Mouse (Mus musculus) urinary bladder, postnatal 4 days (tissue): Measurements from ENCODE around the gene Uaca.

Experiments used
- DNase-seq, 2 experiments: peaks; one replicate each; pipeline ENCODE4 v3.0.0; 2021 to 2022; ENCODE audit warnings: low spot score in 2 of 2

Uaca gene

DNA sequence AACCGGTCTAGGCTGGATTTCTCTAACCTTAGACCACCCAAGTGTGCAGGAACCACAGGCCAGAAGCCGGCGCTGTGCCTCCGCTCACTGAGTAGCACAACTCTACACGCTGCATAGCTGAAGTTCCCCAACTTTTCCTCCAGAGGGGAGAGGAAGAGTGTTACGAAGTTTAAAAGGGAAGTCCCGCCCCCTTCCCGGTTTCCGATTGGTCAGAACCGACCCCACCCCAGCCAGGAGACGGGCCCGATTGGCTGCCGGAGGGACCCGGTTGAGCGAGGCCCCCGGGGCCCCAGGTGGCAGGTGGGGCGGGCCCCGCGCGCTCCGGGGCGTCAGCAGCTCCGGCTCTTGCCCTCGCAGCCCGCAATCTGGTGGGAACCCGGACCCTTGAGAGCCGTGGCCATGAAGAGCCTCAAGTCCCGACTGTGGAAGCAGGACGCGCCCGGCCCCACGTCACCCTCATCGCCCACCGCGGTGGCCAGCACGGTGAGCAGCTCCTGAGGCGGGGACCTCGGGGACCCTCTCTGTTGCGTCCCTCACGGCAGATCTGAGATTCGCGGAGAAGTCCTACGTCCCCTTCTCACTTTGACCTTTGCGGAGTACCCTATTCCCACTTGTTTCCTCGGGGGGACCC lies at the start of gene Uaca:
Gene Uaca, plus strand, starts transcription at position 333 of the 631 bp plus-strand sequence.
- DNase-seq, result peak; percentile 89 to 94

DNA sequence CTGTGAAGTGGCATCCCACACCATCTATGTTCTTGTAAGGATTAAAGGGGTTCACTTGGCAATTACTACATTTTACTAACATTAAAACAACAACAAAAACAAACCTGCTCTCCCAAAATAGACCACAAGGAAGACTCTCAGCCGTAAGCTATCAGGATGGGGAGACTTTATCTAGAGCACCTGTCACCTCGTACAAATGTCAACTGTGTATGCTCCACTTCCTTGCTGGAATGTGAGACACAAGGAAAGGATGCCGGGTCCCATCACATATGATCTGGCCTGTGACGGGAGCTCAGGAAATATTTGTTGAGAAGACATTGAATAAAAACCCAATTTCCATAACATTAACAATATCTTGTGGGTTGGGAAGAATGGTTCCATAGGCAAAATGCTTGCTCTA lies 49.4 kb upstream of the Uaca start:
- DNase-seq, result no peak

DNA sequence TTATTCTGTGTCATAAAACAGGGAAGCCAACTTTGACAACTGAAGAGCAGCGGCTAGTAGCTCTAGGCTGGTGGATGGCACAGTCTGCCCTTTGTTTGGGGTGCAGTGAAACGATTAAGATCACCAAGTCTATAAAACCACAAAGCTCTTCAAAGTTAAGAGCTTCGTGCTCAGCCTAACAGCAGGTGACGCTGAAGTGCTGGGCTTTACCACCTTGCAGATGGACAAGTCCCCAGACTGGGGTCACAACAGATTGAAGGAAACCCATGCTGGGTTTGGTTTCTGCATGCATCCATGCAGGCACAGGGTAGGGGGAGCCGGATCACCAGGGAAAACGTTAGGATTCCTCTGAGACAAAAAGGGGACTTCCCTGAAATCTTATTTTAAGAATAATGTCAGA lies 47.8 kb upstream of the Uaca start:
- DNase-seq, result no peak

GRCm38 (mm10) chr9:60747672-60748071 lies 46.7 kb upstream of the Uaca start:
- no peak for DNase-seq

- DNase-seq, result no peak
These were observed 46.2 kb upstream of the Uaca start for GRCm38 (mm10) chr9:60748191-60748590.

- DNase-seq, result no peak
These were observed 45.2 kb upstream of the Uaca start for GRCm38 (mm10) chr9:60749105-60749504.

DNA sequence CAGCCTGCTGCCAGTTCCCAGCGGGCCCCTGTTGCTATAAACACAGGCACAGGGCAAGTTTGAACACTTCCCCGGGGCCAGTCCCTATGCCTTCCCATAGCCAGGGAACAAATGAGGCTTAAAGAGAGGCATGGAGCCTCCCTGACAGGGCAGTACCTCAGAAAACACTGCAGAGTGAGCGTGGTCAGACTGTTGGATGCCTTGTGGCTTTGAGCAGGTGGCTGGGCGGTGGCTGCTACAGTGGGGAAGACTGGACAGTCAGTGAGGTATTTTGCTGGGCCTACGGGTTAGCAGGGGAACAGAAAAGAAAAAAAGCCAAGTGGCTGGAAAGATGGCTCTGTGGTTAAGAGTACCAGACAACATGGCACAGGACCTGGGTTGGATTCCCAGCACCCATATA lies 43.2 kb upstream of the Uaca start:
- DNase-seq, result no peak

DNA sequence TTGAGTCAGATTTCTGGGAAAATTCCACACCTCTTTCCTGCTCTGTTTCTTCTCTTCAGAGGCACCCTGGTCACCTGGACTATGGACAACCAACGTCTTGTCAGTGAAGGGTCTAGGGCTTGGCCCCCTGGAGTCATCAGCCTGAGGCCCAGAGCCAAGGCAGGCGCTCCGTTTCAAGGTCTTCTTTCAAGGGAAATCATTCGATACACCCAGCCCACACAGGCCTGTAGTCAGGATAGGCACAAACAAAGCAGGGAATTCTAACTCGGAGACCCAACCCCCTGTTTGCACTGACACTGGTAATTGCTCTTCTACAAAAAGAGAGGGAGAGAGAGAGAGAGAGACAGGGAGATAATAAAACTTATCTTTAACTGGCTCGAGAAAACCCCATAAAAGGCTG lies 42.4 kb upstream of the Uaca start:
- DNase-seq, result no peak

DNA sequence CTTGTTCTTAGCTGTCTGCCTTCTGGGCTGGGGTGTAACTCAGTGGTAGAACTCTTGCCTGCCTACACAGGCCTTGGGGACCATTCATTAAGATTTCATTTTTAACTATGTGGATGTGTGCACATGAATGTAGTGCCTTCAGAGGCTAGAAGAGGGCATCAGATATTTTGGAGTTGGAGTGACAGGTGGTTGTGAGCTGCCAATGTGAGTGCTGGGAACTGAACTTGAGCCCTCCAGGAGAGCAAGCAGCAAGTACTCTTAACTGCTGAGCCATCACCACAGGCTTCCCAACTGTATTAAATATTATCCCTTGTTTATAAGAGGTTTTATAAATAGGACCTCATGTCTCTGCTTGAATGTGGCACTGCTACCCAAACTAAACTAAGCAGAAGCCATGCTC lies 41.7 kb upstream of the Uaca start:
- DNase-seq, result no peak

- peak; percentile 43 to 79 for DNase-seq
These were observed 38.1 kb upstream of the Uaca start for GRCm38 (mm10) chr9:60756258-60756657.

DNA sequence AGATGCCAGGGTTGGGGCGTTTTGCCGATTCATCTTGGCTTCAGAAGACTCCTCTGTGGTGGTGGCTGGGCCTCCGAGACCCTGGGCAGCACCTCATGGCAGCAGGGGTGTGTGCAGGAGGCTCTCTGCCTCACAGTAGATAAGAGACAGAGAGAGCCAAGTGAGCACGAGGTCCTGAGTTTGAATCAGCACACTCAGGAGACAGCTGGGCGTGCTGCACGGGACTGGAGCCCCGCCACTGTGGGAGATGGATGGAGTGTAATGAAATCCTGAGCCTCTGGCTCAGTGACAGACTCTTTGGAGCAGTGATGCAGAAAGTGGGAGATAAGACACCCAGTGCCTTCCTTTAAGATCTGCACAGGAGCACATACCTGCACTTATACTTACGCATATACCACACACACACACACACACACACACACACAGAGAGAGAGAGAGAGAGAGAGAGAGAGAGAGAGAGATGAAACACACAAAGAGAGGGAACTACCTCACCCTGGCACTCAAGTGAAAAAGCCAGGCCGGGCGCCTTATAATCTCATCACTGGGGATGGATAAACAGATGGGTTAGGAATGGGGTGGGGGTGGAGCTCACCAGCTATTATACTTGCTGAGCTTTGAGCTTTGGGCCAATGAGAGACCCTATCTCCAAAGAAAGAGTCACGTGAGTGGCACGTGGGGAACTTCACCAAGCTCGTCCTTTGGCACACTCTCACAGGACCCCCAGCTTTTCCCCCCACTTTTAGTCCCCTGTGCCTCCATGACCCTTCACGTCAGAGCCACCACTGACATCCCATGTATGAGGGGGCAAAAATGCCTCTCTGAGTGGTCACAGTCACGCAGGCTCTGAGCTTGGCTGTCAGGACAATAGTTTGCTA lies 37.2 kb upstream of the Uaca start:
- no peak for DNase-seq

DNA sequence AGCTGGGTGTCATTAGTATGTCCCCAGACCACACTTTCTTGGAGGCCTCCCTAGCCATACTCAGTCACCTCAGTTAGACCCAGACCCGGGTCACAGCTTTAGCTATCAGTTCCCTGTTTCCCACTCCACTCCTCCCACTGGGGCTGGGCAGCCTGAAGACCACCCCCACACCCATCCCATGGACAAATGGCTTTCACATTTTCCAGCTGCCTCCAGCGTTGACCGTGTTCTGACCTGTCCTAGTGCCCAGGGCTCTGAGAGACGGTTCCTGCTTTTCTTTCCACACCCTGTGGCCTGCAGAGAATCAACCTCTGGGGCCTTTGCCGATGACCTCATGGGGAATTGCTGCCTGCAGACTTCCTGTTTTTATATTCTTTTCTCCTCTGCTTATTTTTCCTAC lies 36.5 kb upstream of the Uaca start:
- DNase-seq, result peak in 1 of 2 experiments; percentile 29

DNA sequence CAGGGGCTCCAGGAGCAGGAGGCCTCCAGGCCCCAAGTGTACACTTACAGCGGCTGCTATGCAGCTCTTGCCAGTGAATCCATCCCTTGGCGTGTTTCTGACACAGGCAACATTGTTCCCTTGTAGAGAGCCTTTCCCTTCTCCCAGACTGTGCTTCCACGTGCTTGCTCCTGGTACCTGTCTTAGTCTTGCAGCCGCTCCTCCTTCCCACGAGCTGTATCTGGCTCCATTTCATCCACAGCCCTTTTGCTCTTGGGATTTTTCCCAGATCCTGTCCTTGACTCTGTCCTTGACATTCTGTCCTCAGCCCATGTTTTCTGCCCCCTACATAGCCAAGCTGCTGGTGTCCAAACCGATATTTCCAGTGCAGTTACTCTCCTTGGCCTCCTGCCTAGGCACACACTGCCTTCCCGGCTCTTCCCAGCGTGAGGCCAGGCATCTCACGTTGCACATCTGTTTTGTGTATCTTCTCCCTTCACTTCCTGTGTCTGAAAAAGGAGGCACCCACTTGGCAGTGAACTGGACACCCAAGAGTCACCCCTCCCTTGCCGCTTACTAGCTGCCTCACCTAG lies 34.8 kb upstream of the Uaca start:
- peak in 1 of 2 experiments; percentile 61 for DNase-seq

- DNase-seq, result no peak
These were observed 29.2 kb upstream of the Uaca start for GRCm38 (mm10) chr9:60765181-60765580.

GRCm38 (mm10) chr9:60768393-60768792 lies 25.9 kb upstream of the Uaca start:
- DNase-seq, result no peak

- DNase-seq, result no peak
These were observed 24.6 kb upstream of the Uaca start for GRCm38 (mm10) chr9:60769711-60770111.

- no peak for DNase-seq
These were observed 20.6 kb upstream of the Uaca start for GRCm38 (mm10) chr9:60773713-60774112.

- DNase-seq, result no peak
These were observed 17.4 kb upstream of the Uaca start for GRCm38 (mm10) chr9:60776899-60777298.

DNA sequence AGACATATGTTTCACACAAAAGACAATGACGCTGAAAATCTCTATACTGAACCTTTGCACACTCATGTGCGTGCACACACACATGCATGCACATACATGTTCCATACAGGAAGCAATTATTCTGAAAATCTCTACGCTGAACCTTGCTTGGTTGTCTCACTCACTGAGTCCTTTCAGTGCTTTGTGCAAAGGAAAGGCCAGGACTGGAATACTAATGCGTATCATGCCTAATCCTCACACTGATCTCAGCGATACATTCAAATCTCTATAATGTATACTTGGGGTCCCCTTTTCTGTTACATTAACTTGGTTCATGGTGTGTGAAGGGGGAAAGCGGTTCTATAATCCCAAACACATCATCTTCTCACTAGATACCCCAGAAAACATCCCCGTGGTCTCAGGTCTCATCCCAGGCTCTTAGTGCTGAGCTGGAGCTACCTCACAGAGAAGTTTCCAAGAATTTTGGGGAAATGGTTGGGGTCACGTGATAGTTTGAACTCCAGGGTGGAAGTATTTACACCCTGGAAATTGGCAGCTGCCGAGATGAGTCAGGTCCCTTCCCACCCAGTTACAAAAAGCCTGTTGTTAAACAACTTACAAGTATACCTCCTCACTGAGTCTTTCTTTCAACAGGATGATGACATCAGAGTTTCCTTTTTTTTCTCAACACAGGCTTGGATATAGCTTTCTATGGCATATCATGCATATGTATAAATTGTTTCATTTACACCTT lies 12.1 kb upstream of the Uaca start:
- no peak for DNase-seq

DNA sequence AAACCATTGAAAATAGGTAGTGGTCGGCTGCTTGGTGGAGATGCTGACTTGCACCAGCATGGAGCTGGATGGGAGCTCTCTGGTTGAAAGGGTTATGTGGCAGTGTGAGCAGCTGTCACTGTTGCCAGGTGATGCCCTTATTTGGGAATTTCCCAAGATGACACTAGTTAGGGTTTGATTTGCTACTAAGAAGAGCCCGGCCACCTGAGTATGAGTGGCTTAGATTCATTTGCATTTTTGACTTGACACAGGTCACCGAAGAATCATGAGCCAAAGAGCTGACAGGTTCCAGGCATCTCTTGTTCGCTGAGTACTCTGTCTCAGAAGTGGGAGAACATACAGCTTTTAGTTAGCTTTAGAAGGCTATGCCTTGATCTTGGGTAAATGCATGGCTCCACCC lies 9.3 kb upstream of the Uaca start:
- no peak for DNase-seq

DNA sequence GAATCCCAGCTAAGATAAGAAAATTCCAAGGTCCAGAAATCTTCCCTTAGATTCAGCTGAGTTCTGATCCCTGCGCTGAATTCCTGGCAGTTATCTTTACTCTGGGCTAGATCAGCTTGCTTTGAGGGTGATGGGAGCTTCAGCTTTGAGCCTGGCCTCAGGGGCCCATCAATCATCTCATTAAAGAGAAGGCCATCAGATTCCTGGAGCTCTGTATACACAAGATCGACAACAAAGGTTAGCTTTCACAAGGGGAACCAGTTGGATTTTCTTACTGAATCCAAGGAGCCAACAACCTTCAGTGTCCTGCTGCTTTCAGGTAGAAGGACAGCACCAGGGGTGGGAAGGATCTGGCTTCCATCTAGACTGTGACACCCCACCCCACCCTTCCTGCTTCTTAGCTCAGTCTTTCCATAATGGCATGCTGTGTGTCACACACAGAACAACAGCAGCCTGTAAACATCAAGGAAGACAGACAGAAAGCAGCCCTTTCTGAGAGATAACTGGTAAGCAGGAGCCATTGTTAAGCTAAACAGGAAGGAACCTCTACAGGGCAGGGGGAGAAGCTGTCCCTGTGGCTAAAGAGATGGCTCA lies 6.7 kb upstream of the Uaca start:
- DNase-seq, result no peak

DNA sequence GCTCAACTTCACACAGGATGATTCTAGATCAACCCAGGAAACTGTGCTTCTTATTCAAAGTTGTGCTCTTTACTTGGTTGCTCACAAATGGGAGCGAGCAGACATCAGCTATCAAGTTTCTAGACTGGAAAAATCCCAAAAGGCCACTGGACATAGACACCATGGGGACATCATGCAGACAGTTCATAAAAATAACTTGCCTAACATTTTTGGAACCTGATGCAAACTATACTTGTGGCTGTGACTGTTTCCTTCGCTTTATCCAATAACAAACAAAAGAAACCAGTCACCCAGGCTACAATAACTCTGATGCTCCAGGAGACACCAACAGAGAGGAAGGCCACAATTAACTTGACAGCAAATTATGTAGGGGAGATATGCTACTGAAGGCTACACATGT lies 4.1 kb upstream of the Uaca start:
- DNase-seq, result no peak
